Mouse (Mus musculus): Measurements from ENCODE around the gene Pcdh15. TPM values are rescaled to one million over a fixed set of nuclear protein-coding genes. Genes with fewer than 3 reads are reported as not detected.

Gene Pcdh15
- polyA plus RNA-seq, 1 experiment from 2014 or later, result 0.78 TPM

GRCm38 (mm10) chr10:73899165-73899564, 800.0 kb downstream of the Pcdh15 start:
- no peaks in the 10 kb centered on the region for H3K27me3 ChIP-seq (replicated peaks; ENCODE audit: control insufficient read depth, insufficient read depth, low read length)
- WGBS, result 69% methylated on average over 3 of the region's 3 CpGs
- H3K9me3 ChIP-seq (ENCODE audit: control insufficient read depth, low read length), result no peaks in the 10 kb centered on the region
- H3K4me3 ChIP-seq (ENCODE audit: low read length), result no peak overlapping the region
- H3K4me2 ChIP-seq (ENCODE audit: low read depth, low read length), result no peak overlapping the region
- no peak overlapping the region for H3K9ac ChIP-seq (ENCODE audit: low read depth, low read length)
- ATAC-seq, result no peak
- H3K36me3 ChIP-seq (ENCODE audit: control insufficient read depth, insufficient read depth, low read length), result no peaks in the 10 kb centered on the region
- H3K27ac ChIP-seq (ENCODE audit: low read length), result no peak overlapping the region
- H3K4me1 ChIP-seq (ENCODE audit: control insufficient read depth, insufficient read depth, low read length), result no peaks in the 10 kb centered on the region

GRCm38 (mm10) chr10:73907626-73908025, 808.5 kb downstream of the Pcdh15 start:
- WGBS, result 65% methylated on average over 1 of the region's 1 CpGs
- Histone ChIP-seq H3K4me1 (ENCODE audit: control insufficient read depth, insufficient read depth, low read length) (no peaks in the 10 kb centered on the region), H3K9ac (ENCODE audit: low read depth, low read length) (no peak overlapping the region), H3K9me3 (ENCODE audit: control insufficient read depth, low read length) (no peaks in the 10 kb centered on the region), H3K27ac (ENCODE audit: low read length) (no peak overlapping the region), H3K4me2 (ENCODE audit: low read depth, low read length) (no peak overlapping the region), H3K27me3 (replicated peaks; ENCODE audit: control insufficient read depth, insufficient read depth, low read length) (no peaks in the 10 kb centered on the region), H3K36me3 (ENCODE audit: control insufficient read depth, insufficient read depth, low read length) (no peaks in the 10 kb centered on the region), H3K4me3 (ENCODE audit: low read length) (no peak overlapping the region)
- no peak for ATAC-seq

- no peak for ATAC-seq
- Histone ChIP-seq H3K27ac (ENCODE audit: low read length) (no peak overlapping the region), H3K27me3 (replicated peaks; ENCODE audit: control insufficient read depth, insufficient read depth, low read length) (no peaks in the 10 kb centered on the region), H3K4me2 (ENCODE audit: low read depth, low read length) (no peak overlapping the region), H3K9ac (ENCODE audit: low read depth, low read length) (no peak overlapping the region), H3K4me3 (ENCODE audit: low read length) (no peak overlapping the region), H3K9me3 (ENCODE audit: control insufficient read depth, low read length) (no peaks in the 10 kb centered on the region), H3K36me3 (ENCODE audit: control insufficient read depth, insufficient read depth, low read length) (no peaks in the 10 kb centered on the region), H3K4me1 (ENCODE audit: control insufficient read depth, insufficient read depth, low read length) (no peaks in the 10 kb centered on the region)
- WGBS, result 58% methylated on average over 1 of the region's 1 CpGs
Measured at GRCm38 (mm10) chr10:73908568-73908967, 809.4 kb downstream of the Pcdh15 start.

GRCm38 (mm10) chr10:73915170-73915569, 816.0 kb downstream of the Pcdh15 start:
- no peaks in the 10 kb centered on the region for H3K4me1 ChIP-seq (ENCODE audit: control insufficient read depth, insufficient read depth, low read length)
- H3K36me3 ChIP-seq (ENCODE audit: control insufficient read depth, insufficient read depth, low read length), result no peaks in the 10 kb centered on the region
- no peaks in the 10 kb centered on the region for H3K9me3 ChIP-seq (ENCODE audit: control insufficient read depth, low read length)
- H3K4me2 ChIP-seq (ENCODE audit: low read depth, low read length), result no peak overlapping the region
- 83% methylated on average over 4 of the region's 4 CpGs for WGBS
- no peak overlapping the region for H3K27ac ChIP-seq (ENCODE audit: low read length)
- ATAC-seq, result no peak
- H3K4me3 ChIP-seq (ENCODE audit: low read length), result no peak overlapping the region
- no peak overlapping the region for H3K9ac ChIP-seq (ENCODE audit: low read depth, low read length)
- no peaks in the 10 kb centered on the region for H3K27me3 ChIP-seq (replicated peaks; ENCODE audit: control insufficient read depth, insufficient read depth, low read length)

- H3K4me2 ChIP-seq (ENCODE audit: low read depth, low read length), result no peak overlapping the region
- H3K4me1 ChIP-seq (ENCODE audit: control insufficient read depth, insufficient read depth, low read length), result no peaks in the 10 kb centered on the region
- no peaks in the 10 kb centered on the region for H3K36me3 ChIP-seq (ENCODE audit: control insufficient read depth, insufficient read depth, low read length)
- no peak for ATAC-seq
- 61% methylated on average over 3 of the region's 3 CpGs for WGBS
- H3K27me3 ChIP-seq (replicated peaks; ENCODE audit: control insufficient read depth, insufficient read depth, low read length), result no peaks in the 10 kb centered on the region
- H3K4me3 ChIP-seq (ENCODE audit: low read length), result no peak overlapping the region
- no peak overlapping the region for H3K9ac ChIP-seq (ENCODE audit: low read depth, low read length)
- no peaks in the 10 kb centered on the region for H3K9me3 ChIP-seq (ENCODE audit: control insufficient read depth, low read length)
- H3K27ac ChIP-seq (ENCODE audit: low read length), result no peak overlapping the region
Measured at GRCm38 (mm10) chr10:73921579-73921978, 822.4 kb downstream of the Pcdh15 start.

- H3K27me3 ChIP-seq (replicated peaks; ENCODE audit: control insufficient read depth, insufficient read depth, low read length), result no peaks in the 10 kb centered on the region
- no peak for ATAC-seq
- no peak overlapping the region for H3K4me2 ChIP-seq (ENCODE audit: low read depth, low read length)
- H3K9ac ChIP-seq (ENCODE audit: low read depth, low read length), result no peak overlapping the region
- H3K9me3 ChIP-seq (ENCODE audit: control insufficient read depth, low read length), result no peaks in the 10 kb centered on the region
- no peaks in the 10 kb centered on the region for H3K36me3 ChIP-seq (ENCODE audit: control insufficient read depth, insufficient read depth, low read length)
- H3K27ac ChIP-seq (ENCODE audit: low read length), result no peak overlapping the region
- no peaks in the 10 kb centered on the region for H3K4me1 ChIP-seq (ENCODE audit: control insufficient read depth, insufficient read depth, low read length)
- WGBS, result 70% methylated on average over 1 of the region's 1 CpGs
- H3K4me3 ChIP-seq (ENCODE audit: low read length), result no peak overlapping the region
Measured at GRCm38 (mm10) chr10:73928672-73929071, 829.5 kb downstream of the Pcdh15 start.

- H3K4me3 ChIP-seq (ENCODE audit: low read length), result no peak overlapping the region
- H3K9me3 ChIP-seq (ENCODE audit: control insufficient read depth, low read length), result no peaks in the 10 kb centered on the region
- no peaks in the 10 kb centered on the region for H3K36me3 ChIP-seq (ENCODE audit: control insufficient read depth, insufficient read depth, low read length)
- H3K4me1 ChIP-seq (ENCODE audit: control insufficient read depth, insufficient read depth, low read length), result no peaks in the 10 kb centered on the region
- ATAC-seq, result no peak
- H3K4me2 ChIP-seq (ENCODE audit: low read depth, low read length), result no peak overlapping the region
- no peak overlapping the region for H3K9ac ChIP-seq (ENCODE audit: low read depth, low read length)
- 49% methylated on average over 5 of the region's 5 CpGs for WGBS
- H3K27me3 ChIP-seq (replicated peaks; ENCODE audit: control insufficient read depth, insufficient read depth, low read length), result no peaks in the 10 kb centered on the region
- no peak overlapping the region for H3K27ac ChIP-seq (ENCODE audit: low read length)
Measured at GRCm38 (mm10) chr10:73929718-73930117, 830.6 kb downstream of the Pcdh15 start.

GRCm38 (mm10) chr10:73931185-73931584, 832.0 kb downstream of the Pcdh15 start:
- Histone ChIP-seq H3K9me3 (ENCODE audit: control insufficient read depth, low read length) (no peaks in the 10 kb centered on the region), H3K27me3 (replicated peaks; ENCODE audit: control insufficient read depth, insufficient read depth, low read length) (no peaks in the 10 kb centered on the region)
- ATAC-seq, result no peak

GRCm38 (mm10) chr10:73931996-73932679, 833.0 kb downstream of the Pcdh15 start:
- H3K9ac ChIP-seq (ENCODE audit: low read depth, low read length), result no peak overlapping the region
- no peak overlapping the region for H3K4me2 ChIP-seq (ENCODE audit: low read depth, low read length)
- H3K36me3 ChIP-seq (ENCODE audit: control insufficient read depth, insufficient read depth, low read length), result no peaks in the 10 kb centered on the region
- H3K4me1 ChIP-seq (ENCODE audit: control insufficient read depth, insufficient read depth, low read length), result no peaks in the 10 kb centered on the region
- ATAC-seq, result no peak
- no peak overlapping the region for H3K27ac ChIP-seq (ENCODE audit: low read length)
- no peaks in the 10 kb centered on the region for H3K27me3 ChIP-seq (replicated peaks; ENCODE audit: control insufficient read depth, insufficient read depth, low read length)
- H3K9me3 ChIP-seq (ENCODE audit: control insufficient read depth, low read length), result no peaks in the 10 kb centered on the region
- no peak overlapping the region for H3K4me3 ChIP-seq (ENCODE audit: low read length)
- 94% methylated on average over 4 of the region's 4 CpGs for WGBS

More at GRCm38 (mm10) chr10:73931185-73931584, 832.0 kb downstream of the Pcdh15 start:
- Histone ChIP-seq H3K4me1 (ENCODE audit: control insufficient read depth, insufficient read depth, low read length) (no peaks in the 10 kb centered on the region), H3K27ac (ENCODE audit: low read length) (no peak overlapping the region), H3K4me2 (ENCODE audit: low read depth, low read length) (no peak overlapping the region), H3K36me3 (ENCODE audit: control insufficient read depth, insufficient read depth, low read length) (no peaks in the 10 kb centered on the region), H3K4me3 (ENCODE audit: low read length) (no peak overlapping the region), H3K9ac (ENCODE audit: low read depth, low read length) (no peak overlapping the region)

- no peak overlapping the region for H3K4me2 ChIP-seq (ENCODE audit: low read depth, low read length)
- H3K4me3 ChIP-seq (ENCODE audit: low read length), result no peak overlapping the region
- WGBS, result 71% methylated on average over 5 of the region's 5 CpGs
- no peak for ATAC-seq
- H3K9ac ChIP-seq (ENCODE audit: low read depth, low read length), result no peak overlapping the region
- H3K36me3 ChIP-seq (ENCODE audit: control insufficient read depth, insufficient read depth, low read length), result no peaks in the 10 kb centered on the region
- H3K4me1 ChIP-seq (ENCODE audit: control insufficient read depth, insufficient read depth, low read length), result no peaks in the 10 kb centered on the region
- no peaks in the 10 kb centered on the region for H3K27me3 ChIP-seq (replicated peaks; ENCODE audit: control insufficient read depth, insufficient read depth, low read length)
- H3K9me3 ChIP-seq (ENCODE audit: control insufficient read depth, low read length), result no peaks in the 10 kb centered on the region
- no peak overlapping the region for H3K27ac ChIP-seq (ENCODE audit: low read length)
Measured at GRCm38 (mm10) chr10:73936121-73936520, 837.0 kb downstream of the Pcdh15 start.

Data from intestine, embryonic 16.5 days (tissue).